Mouse (Mus musculus) neural tube, embryonic 11.5 days (tissue): ENCODE results near the gene Gadd45g. TPM values are rescaled to one million over a fixed set of nuclear protein-coding genes. Genes with fewer than 3 reads are reported as not detected.
A peak's percentile ranks its signal among the peaks of the same experiment; 100 is the strongest.

Source experiments
- ATAC-seq: fragments of 200-750 bp; cut with Nextera tagmentation; 2 replicates; pipeline ENCODE4 v1.8.0; 2017; ENCODE audit warnings: moderate number of reproducible peaks, mild to moderate bottlenecking, moderate TSS enrichment, moderate library complexity; ENCODE audit not compliant: insufficient read depth, low FRiP score, low TSS enrichment
- DNase-seq: peaks from one replicate; pipeline ENCODE4 v3.0.0-alpha.2; 2015; ENCODE audit warnings: low spot score
- H3K27ac ChIP-seq: fragments of 300-500 bp; sonication (generic); 2 replicates; pipeline ENCODE4 v1.5.1; 2014; ENCODE audit warnings: low read depth, mild to moderate bottlenecking, low read length
- H3K27me3 ChIP-seq: fragments of 300-500 bp; sonication (generic); 2 replicates; pipeline ENCODE4 v1.6.1; 2014; ENCODE audit warnings: mild to moderate bottlenecking, low read length, mixed read lengths; ENCODE audit not compliant: control insufficient read depth, insufficient read depth
- H3K36me3 ChIP-seq: fragments of 300-500 bp; sonication (generic); 2 replicates; pipeline ENCODE4 v1.6.1; 2014; ENCODE audit warnings: mild to moderate bottlenecking, low read length, moderate library complexity, mixed read lengths; ENCODE audit not compliant: control insufficient read depth, insufficient read depth
- H3K4me1 ChIP-seq: fragments of 300-500 bp; sonication (generic); 2 replicates; pipeline ENCODE4 v1.6.1; 2014; ENCODE audit warnings: low read length, mixed read lengths; ENCODE audit not compliant: control insufficient read depth, insufficient read depth
- H3K4me2 ChIP-seq: fragments of 300-500 bp; sonication (generic); 2 replicates; pipeline ENCODE4 v1.6.1; 2014; ENCODE audit warnings: low read depth, mild to moderate bottlenecking, moderate library complexity
- H3K4me3 ChIP-seq: fragments of 300-500 bp; sonication (generic); 2 replicates; pipeline ENCODE4 v1.5.1; 2014; ENCODE audit warnings: low read depth, low read length
- H3K9ac ChIP-seq: fragments of 300-500 bp; sonication (generic); 2 replicates; pipeline ENCODE4 v1.6.1; 2014; ENCODE audit warnings: mild to moderate bottlenecking, low read length
- H3K9me3 ChIP-seq: fragments of 300-500 bp; sonication (generic); 2 replicates; pipeline ENCODE4 v1.6.1; 2016; ENCODE audit warnings: low read length; ENCODE audit not compliant: control insufficient read depth
- WGBS: fragments of 180-500 bp; shearing (Covaris S2); extraction: QIAGEN DNeasy Blood & Tissue Kit; methylation state at CpG from one replicate; pipeline ENCODE4 v1.1.7; 2014; 5-methylcytosine and 5-hydroxymethylcytosine counted together
- polyA plus RNA-seq: library from polyadenylated mRNA; unstranded; fragments of >200 nt; fragmentation: Nextera tagmentation; extraction: Ambion mirVana; gene quantifications from 2 replicates; pipeline ENCODE4 v1.2.1, GENCODE M21; 2014

Gene Gadd45g
- 149 and 170 TPM in 2 replicates for polyA plus RNA-seq

DNA sequence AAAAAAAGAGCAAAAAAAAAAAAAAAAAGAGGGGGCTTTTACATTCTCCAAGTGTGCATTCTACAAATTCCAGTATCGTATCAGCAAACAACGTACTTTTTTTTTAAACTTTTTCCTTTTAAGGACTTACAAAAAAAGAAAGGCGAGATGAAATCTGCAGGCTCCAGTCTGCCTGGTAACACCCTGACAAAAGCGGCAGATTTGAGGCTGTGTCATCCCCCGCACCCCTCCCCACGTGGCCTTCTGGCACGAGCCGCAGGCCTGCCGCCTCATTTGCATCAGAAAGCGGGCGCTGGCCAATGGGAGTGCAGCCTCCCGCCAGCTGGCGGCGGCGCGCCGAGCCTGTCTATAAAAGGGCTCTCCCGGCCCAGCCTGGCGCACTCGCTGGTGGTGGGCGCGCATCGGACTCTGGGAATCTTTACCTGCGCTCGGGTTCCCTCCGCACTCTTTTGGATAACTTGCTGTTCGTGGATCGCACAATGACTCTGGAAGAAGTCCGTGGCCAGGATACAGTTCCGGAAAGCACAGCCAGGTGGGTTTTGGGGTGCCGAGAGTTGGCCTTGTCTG, at the start of gene Gadd45g:
Gadd45g (plus strand) TSS at position 378 of the 567 bp plus-strand sequence.
- Histone ChIP-seq H3K4me3 (peak within 1 kb of the TSS; percentile 73), H3K4me1 (peaks cover 29% of the 10 kb centered on the region), H3K27me3 (peaks cover 32% of the 10 kb centered on the region), H3K9ac (peak within 1 kb of the TSS; percentile 79), H3K9me3 (no peaks in the 10 kb centered on the region), H3K36me3 (no peaks in the 10 kb centered on the region), H3K27ac (peak within 1 kb of the TSS; percentile 85), H3K4me2 (peak within 1 kb of the TSS; percentile 83)
- ATAC-seq, result peak; percentile 70
- under 1% methylated on average over 31 of the region's 31 CpGs for WGBS
- DNase-seq, result peak; percentile 97

DNA sequence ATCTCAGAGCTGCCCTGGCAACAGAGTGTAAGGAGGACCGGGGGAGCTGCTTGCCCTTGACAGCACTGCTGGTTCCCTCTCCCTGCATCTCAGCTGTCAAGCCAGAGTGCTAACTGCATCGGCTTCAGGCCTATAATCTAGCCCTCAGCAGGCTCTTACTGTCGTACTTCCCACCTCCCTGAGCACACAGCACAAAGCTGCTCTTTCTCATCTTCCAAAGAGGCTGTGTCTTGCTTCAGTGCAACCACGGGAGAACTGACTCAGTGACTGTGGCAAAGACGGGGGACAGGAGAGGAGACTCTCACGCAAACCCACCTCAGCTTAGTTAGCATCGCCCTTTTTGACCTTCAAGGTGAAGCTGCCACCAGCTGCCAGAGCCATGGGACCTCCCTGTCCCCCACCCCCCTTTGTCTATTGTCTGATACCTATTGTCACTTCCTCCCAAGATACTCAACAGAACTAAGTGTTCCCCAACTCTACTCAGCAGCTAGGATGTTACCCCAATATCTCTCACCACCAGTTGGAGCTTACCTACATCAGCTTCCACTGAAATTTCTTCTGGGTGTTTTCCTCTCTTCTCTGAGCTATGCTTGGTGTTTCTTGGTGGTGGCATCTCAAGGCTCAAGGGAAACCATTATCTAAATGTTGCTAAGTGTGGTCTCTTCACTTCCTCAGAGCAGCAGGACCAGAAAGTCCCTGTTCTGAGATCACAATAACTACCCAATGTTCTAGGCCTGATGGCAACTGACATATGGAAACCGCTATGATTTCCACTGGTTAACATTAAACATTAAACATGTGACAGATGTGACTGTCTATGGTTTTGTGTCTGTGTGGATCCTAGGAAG, 48.4 kb upstream of the Gadd45g start:
- no peak for ATAC-seq
- no peaks in the 10 kb centered on the region for H3K4me1 ChIP-seq
- no peak overlapping the region for H3K4me2 ChIP-seq
- H3K9ac ChIP-seq, result no peak overlapping the region
- no peaks in the 10 kb centered on the region for H3K27me3 ChIP-seq
- no peaks in the 10 kb centered on the region for H3K36me3 ChIP-seq
- H3K4me3 ChIP-seq, result no peak overlapping the region
- no peak overlapping the region for H3K27ac ChIP-seq
- WGBS, result 66% methylated on average over 8 of the region's 8 CpGs
- DNase-seq, result no peak
- no peaks in the 10 kb centered on the region for H3K9me3 ChIP-seq

DNA sequence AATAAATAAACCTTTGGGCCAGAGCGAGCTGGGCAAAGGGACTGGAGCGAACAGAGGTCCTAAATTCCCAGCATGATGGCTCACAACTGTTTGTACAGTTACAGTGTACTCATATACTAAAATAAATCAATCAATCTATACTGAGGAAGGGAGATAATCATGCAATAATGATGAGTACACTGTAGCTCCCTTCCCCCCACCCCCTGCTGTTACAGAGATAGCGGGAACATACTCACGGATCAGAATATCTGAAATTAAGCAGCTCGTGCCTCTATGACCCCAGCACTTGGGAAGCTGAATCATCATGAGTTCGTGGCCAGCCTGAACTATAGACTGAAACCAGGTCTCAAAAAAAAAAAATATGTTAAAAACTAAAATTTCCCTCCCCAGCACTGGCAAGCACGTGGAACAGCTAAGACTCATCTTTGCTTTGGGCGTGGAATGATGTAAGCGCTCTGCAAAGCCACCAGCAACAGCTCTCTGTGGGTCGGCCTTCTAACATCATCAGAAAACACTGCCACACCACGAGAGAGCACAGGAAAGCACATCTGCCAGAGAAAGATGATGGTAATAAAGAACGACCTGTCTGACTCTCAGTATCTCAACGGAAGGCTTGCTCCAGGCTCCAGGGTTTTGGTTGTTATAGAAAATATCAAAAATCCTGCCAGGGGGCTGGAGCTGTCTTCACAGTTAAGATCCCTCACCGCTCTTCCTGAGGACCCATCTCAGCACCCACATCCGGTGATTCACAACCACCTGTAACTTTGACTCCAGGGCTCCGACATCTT, 46.5 kb upstream of the Gadd45g start:
- Histone ChIP-seq H3K36me3 (no peaks in the 10 kb centered on the region), H3K4me3 (no peak overlapping the region), H3K9me3 (no peaks in the 10 kb centered on the region), H3K4me1 (no peaks in the 10 kb centered on the region), H3K27me3 (no peaks in the 10 kb centered on the region), H3K27ac (no peak overlapping the region), H3K4me2 (no peak overlapping the region), H3K9ac (no peak overlapping the region)
- WGBS, result 85% methylated on average over 16 of the region's 16 CpGs
- DNase-seq (no peak), ATAC-seq (no peak)

DNA sequence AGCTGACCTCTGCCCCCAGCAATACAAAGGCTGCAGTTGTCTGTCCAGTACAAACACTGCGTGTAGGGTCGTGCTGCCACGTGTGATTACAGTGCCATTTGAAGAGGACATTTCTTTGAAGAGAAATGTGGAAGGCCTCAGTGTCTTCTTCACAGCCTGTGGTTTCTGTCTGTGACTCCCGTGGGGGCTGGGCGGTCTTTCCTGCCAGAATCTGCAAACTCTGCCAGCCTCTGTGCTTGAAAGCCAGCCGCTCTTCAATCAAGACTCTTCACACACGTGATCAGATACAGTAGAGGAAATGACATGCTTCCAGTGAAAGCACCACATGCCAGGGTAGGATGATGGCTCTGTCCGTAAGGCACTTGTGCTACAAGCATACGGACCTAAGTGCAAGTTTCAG, 45.6 kb upstream of the Gadd45g start:
- H3K4me1 ChIP-seq, result no peaks in the 10 kb centered on the region
- DNase-seq, result no peak
- H3K27me3 ChIP-seq, result no peaks in the 10 kb centered on the region
- no peak overlapping the region for H3K27ac ChIP-seq
- H3K4me3 ChIP-seq, result no peak overlapping the region
- H3K36me3 ChIP-seq, result no peaks in the 10 kb centered on the region
- no peak overlapping the region for H3K4me2 ChIP-seq
- WGBS, result 64% methylated on average over 9 of the region's 9 CpGs
- no peak overlapping the region for H3K9ac ChIP-seq
- ATAC-seq, result no peak
- H3K9me3 ChIP-seq, result no peaks in the 10 kb centered on the region

DNA sequence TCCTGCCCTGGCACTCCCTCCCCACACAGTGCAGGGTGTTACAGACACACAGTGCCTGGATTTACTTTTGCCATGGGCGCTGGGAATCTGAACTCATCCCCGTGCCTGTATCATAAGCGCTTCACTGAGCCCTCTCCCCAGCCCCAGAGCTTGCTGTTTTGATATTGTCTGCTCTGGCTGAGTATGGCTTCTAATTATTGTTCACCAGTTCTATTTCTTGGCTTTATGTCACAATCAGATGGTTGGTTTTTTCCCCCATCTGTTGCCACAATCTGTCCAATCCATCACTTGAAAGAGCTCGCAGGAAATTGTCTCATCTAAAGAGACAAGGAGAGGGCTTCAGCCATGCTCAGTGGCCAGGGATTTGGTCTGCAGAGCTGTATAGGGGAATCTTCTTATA, 40.8 kb upstream of the Gadd45g start:
- Histone ChIP-seq H3K4me1 (no peaks in the 10 kb centered on the region), H3K36me3 (no peaks in the 10 kb centered on the region), H3K27me3 (no peaks in the 10 kb centered on the region), H3K4me2 (no peak overlapping the region), H3K9ac (no peak overlapping the region), H3K4me3 (no peak overlapping the region), H3K9me3 (no peaks in the 10 kb centered on the region), H3K27ac (no peak overlapping the region)
- 77% methylated on average over 4 of the region's 4 CpGs for whole genome bisulfite sequencing
- ATAC-seq (no peak), DNase-seq (no peak)

DNA sequence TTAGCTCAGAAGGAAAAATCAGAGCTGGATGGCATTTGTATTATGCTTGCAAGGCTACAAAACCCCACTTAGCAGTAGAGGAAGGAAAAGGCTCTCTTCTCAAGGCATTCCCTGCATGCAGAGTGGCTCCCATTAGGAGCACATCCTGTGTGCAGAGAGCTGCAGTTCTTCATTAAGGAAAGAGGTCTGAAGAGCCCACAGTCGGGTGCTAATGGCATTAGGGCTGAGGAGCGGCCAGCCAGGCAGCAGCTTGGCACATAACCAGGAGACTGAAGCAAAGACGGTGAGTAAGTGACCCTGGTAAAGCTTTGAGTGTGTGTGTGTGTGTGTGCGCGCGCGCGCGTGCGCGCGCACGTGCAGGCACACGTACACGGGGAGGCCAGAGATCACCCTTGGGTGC, 40.3 kb upstream of the Gadd45g start:
- no peaks in the 10 kb centered on the region for H3K4me1 ChIP-seq
- no peaks in the 10 kb centered on the region for H3K27me3 ChIP-seq
- no peaks in the 10 kb centered on the region for H3K36me3 ChIP-seq
- no peak overlapping the region for H3K9ac ChIP-seq
- no peak overlapping the region for H3K4me2 ChIP-seq
- no peaks in the 10 kb centered on the region for H3K9me3 ChIP-seq
- H3K4me3 ChIP-seq, result no peak overlapping the region
- H3K27ac ChIP-seq, result no peak overlapping the region
- no peak for DNase-seq
- no peak for ATAC-seq
- WGBS, result 84% methylated on average over 15 of the region's 15 CpGs

DNA sequence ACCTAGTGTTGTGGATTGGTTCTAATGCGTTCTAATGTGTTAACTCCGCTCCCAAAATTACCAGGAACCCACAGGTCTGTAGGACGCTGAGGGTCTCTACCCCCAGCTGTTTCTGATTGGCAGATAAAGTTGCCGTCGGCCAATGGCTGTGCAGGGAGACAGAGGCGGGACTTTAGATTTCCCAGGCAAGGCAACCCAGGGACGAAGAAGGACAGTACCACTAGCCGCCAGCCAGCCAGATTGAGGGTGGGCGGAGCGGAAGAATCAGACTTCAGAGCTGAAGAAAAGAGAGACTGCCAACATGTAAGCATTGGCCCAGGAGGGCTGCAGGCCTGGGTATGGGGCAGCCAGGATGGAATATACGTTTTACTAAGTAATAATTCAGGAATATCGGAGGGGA, 38.3 kb upstream of the Gadd45g start:
- Histone ChIP-seq H3K27ac (no peak overlapping the region), H3K27me3 (no peaks in the 10 kb centered on the region), H3K4me3 (no peak overlapping the region), H3K9me3 (no peaks in the 10 kb centered on the region), H3K4me1 (no peaks in the 10 kb centered on the region), H3K36me3 (no peaks in the 10 kb centered on the region), H3K4me2 (no peak overlapping the region), H3K9ac (no peak overlapping the region)
- DNase-seq, result peak; percentile 48
- no peak for ATAC-seq
- WGBS, result 28% methylated on average over 12 of the region's 12 CpGs

DNA sequence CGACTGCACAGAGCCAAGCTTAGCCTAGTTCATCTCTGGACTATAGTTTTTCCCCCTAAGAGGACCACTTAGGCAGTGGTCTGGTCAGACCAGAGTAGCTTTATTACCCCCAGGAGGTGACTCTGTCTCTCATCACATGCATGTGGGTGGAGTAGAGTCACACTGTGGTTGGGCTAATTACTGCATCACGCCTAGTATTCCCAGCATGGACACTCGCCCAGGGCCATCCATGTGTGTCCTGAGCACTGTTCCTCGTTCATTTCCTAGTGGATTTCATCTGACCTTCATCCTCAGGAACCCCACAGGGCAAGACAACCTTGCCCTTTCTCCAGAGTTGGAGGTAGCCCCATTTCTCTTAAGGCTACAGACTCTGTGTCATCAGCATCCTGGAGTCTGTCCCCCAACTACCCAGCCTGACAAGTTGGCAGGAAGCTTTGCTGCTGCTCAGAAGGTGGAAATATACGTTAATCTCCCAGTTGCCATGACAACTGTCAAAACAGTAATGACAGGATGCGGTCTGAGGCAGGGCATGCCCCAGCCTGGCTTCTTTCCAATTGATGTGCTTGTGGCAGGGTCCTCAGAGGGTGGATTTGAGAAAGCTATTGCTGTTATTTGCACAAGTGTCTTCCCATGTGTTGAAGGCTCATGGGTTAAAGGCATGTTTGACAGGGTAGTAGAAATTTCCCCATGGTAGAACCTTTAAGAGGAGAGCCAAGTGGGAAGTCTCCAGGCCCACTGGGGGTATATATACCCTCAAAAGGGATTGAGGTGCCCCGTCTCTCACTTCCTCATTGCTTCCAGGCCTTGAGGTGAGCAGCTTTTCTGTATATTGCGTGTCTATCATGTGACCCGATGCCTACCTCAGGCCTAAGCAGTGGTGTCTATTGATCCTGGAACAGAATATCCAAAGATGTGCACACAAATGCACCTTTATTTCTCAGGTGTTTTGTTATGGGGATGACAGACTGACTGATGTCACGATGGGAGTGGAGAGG, 32.6 kb upstream of the Gadd45g start:
- Histone ChIP-seq H3K27me3 (no peaks in the 10 kb centered on the region), H3K9ac (no peak overlapping the region), H3K4me2 (no peak overlapping the region), H3K36me3 (no peaks in the 10 kb centered on the region), H3K4me3 (no peak overlapping the region), H3K9me3 (no peaks in the 10 kb centered on the region), H3K4me1 (peaks cover 7% of the 10 kb centered on the region; the same call in 1 of the 2 replicates), H3K27ac (no peak overlapping the region)
- WGBS, result 58% methylated on average over 10 of the region's 10 CpGs
- DNase-seq, result no peak
- no peak for ATAC-seq
